Mouse (Mus musculus) forebrain, embryonic 16.5 days (tissue): Measurements from ENCODE around the gene Ccdc88c. TPM values are rescaled to one million over a fixed set of nuclear protein-coding genes. Genes with fewer than 3 reads are reported as not detected.

Source experiments
- ATAC-seq: fragments of 200-750 bp; cut with Nextera tagmentation; 2 replicates; pipeline ENCODE4 v1.8.0; 2017; ENCODE audit warnings: mild to moderate bottlenecking, moderate library complexity
- H3K27ac ChIP-seq: fragments of 300-500 bp; sonication (generic); 2 replicates; pipeline ENCODE4 v1.5.1; 2014; ENCODE audit warnings: low read length, control low read depth
- H3K27me3 ChIP-seq: fragments of 300-500 bp; sonication (generic); replicated peaks from 2 replicates; pipeline ENCODE4 v1.6.1; 2014; ENCODE audit warnings: low read length; ENCODE audit not compliant: control insufficient read depth, insufficient read depth
- H3K36me3 ChIP-seq: fragments of 300-500 bp; sonication (generic); 2 replicates; pipeline ENCODE4 v1.6.1; 2014; ENCODE audit not compliant: control insufficient read depth, insufficient read depth
- H3K4me1 ChIP-seq: fragments of 300-500 bp; sonication (generic); replicated peaks from 2 replicates; pipeline ENCODE4 v1.6.1; 2014; ENCODE audit warnings: low read length; ENCODE audit not compliant: control insufficient read depth, insufficient read depth
- H3K4me2 ChIP-seq: fragments of 300-500 bp; sonication (generic); 2 replicates; pipeline ENCODE4 v1.6.1; 2014; ENCODE audit warnings: mild to moderate bottlenecking, low read length, control low read depth
- H3K4me3 ChIP-seq: fragments of 300-500 bp; sonication (generic); replicated peaks from 2 replicates; pipeline ENCODE4 v1.5.1; 2014; ENCODE audit warnings: mild to moderate bottlenecking, low read length, control low read depth
- H3K9ac ChIP-seq: fragments of 300-500 bp; sonication (generic); replicated peaks from 2 replicates; pipeline ENCODE4 v1.6.1; 2014; ENCODE audit warnings: low read depth, low read length, control low read depth
- H3K9me3 ChIP-seq: fragments of 300-500 bp; sonication (generic); 2 replicates; pipeline ENCODE4 v1.6.1; 2016; ENCODE audit warnings: low read length; ENCODE audit not compliant: control insufficient read depth
- WGBS: fragments of 180-500 bp; shearing (Covaris S2); extraction: QIAGEN DNeasy Blood & Tissue Kit; methylation state at CpG from one replicate; pipeline ENCODE4 v1.1.7; 2014; 5-methylcytosine and 5-hydroxymethylcytosine counted together
- polyA plus RNA-seq: library from polyadenylated mRNA; unstranded; fragments of >200 nt; fragmentation: Nextera tagmentation; extraction: Ambion mirVana; gene quantifications from 2 replicates; pipeline ENCODE4 v1.2.1, GENCODE M21; 2015

Ccdc88c gene
- polyA plus RNA-seq, 1 experiment from 2014 or later, result 20.7 TPM

- no peaks in the 10 kb centered on the region for H3K9me3 ChIP-seq
- H3K36me3 ChIP-seq, result peaks cover 20% of the 10 kb centered on the region
- no peak overlapping the region for H3K9ac ChIP-seq
- ATAC-seq, result no peak
- H3K27ac ChIP-seq, result no peak overlapping the region
- WGBS, result 81% methylated on average over 5 of the region's 5 CpGs
- no peaks in the 10 kb centered on the region for H3K27me3 ChIP-seq
- H3K4me1 ChIP-seq, result peaks cover 3% of the 10 kb centered on the region
- no peak overlapping the region for H3K4me2 ChIP-seq
- H3K4me3 ChIP-seq, result no peak overlapping the region
Observed at GRCm38 (mm10) chr12:100949146-100949545, 79.7 kb downstream of the Ccdc88c start.

- H3K36me3 ChIP-seq, result peaks cover 20% of the 10 kb centered on the region
- H3K4me3 ChIP-seq, result no peak overlapping the region
- H3K9me3 ChIP-seq, result no peaks in the 10 kb centered on the region
- 96% methylated on average over 6 of the region's 6 CpGs for WGBS
- H3K27me3 ChIP-seq, result no peaks in the 10 kb centered on the region
- H3K27ac ChIP-seq, result no peak overlapping the region
- peaks cover 3% of the 10 kb centered on the region for H3K4me1 ChIP-seq
- ATAC-seq, result no peak
- no peak overlapping the region for H3K9ac ChIP-seq
- H3K4me2 ChIP-seq, result no peak overlapping the region
Observed at GRCm38 (mm10) chr12:100948021-100948420, 80.8 kb downstream of the Ccdc88c start.

GRCm38 (mm10) chr12:100945948-100946347 lies 82.9 kb downstream of the Ccdc88c start:
- Histone ChIP-seq H3K4me2 (no peak overlapping the region), H3K36me3 (peaks cover 30% of the 10 kb centered on the region), H3K9me3 (no peaks in the 10 kb centered on the region), H3K27me3 (no peaks in the 10 kb centered on the region), H3K4me1 (no peaks in the 10 kb centered on the region), H3K4me3 (no peak overlapping the region), H3K9ac (no peak overlapping the region), H3K27ac (no peak overlapping the region)
- 95% methylated on average over 12 of the region's 12 CpGs for WGBS
- ATAC-seq, result no peak

- no peak for ATAC-seq
- H3K4me1 ChIP-seq, result no peaks in the 10 kb centered on the region
- H3K4me3 ChIP-seq, result no peak overlapping the region
- peaks cover 30% of the 10 kb centered on the region for H3K36me3 ChIP-seq
- 91% methylated on average over 12 of the region's 12 CpGs for WGBS
- H3K27ac ChIP-seq, result no peak overlapping the region
- no peak overlapping the region for H3K9ac ChIP-seq
- H3K9me3 ChIP-seq, result no peaks in the 10 kb centered on the region
- no peak overlapping the region for H3K4me2 ChIP-seq
- H3K27me3 ChIP-seq, result no peaks in the 10 kb centered on the region
Observed at GRCm38 (mm10) chr12:100945501-100945900, 83.4 kb downstream of the Ccdc88c start.

- H3K9ac ChIP-seq, result no peak overlapping the region
- no peaks in the 10 kb centered on the region for H3K9me3 ChIP-seq
- no peak for ATAC-seq
- no peak overlapping the region for H3K4me3 ChIP-seq
- no peak overlapping the region for H3K27ac ChIP-seq
- H3K4me2 ChIP-seq, result no peak overlapping the region
- no peaks in the 10 kb centered on the region for H3K4me1 ChIP-seq
- H3K36me3 ChIP-seq, result peaks cover 30% of the 10 kb centered on the region
- H3K27me3 ChIP-seq, result no peaks in the 10 kb centered on the region
- 91% methylated on average over 21 of the region's 21 CpGs for WGBS
Observed at GRCm38 (mm10) chr12:100944921-100945336, 83.9 kb downstream of the Ccdc88c start.

- peaks cover 30% of the 10 kb centered on the region for H3K36me3 ChIP-seq
- no peak overlapping the region for H3K9ac ChIP-seq
- no peaks in the 10 kb centered on the region for H3K9me3 ChIP-seq
- no peak overlapping the region for H3K4me2 ChIP-seq
- H3K27ac ChIP-seq, result no peak overlapping the region
- WGBS, result 83% methylated on average over 4 of the region's 4 CpGs
- no peak for ATAC-seq
- no peak overlapping the region for H3K4me3 ChIP-seq
- no peaks in the 10 kb centered on the region for H3K4me1 ChIP-seq
- no peaks in the 10 kb centered on the region for H3K27me3 ChIP-seq
Observed at GRCm38 (mm10) chr12:100943146-100943545, 85.7 kb downstream of the Ccdc88c start.

GRCm38 (mm10) chr12:100941361-100941760 lies 87.5 kb downstream of the Ccdc88c start:
- Histone ChIP-seq H3K27ac (no peak overlapping the region), H3K4me3 (no peak overlapping the region), H3K9ac (no peak overlapping the region), H3K9me3 (no peaks in the 10 kb centered on the region), H3K27me3 (no peaks in the 10 kb centered on the region), H3K4me1 (no peaks in the 10 kb centered on the region), H3K4me2 (no peak overlapping the region), H3K36me3 (peaks cover 19% of the 10 kb centered on the region)
- ATAC-seq, result no peak
- WGBS, result 84% methylated on average over 3 of the region's 3 CpGs

- H3K9ac ChIP-seq, result no peak overlapping the region
- no peak overlapping the region for H3K4me2 ChIP-seq
- H3K4me3 ChIP-seq, result no peak overlapping the region
- no peaks in the 10 kb centered on the region for H3K4me1 ChIP-seq
- whole genome bisulfite sequencing, result 69% methylated on average over 21 of the region's 21 CpGs
- H3K27me3 ChIP-seq, result no peaks in the 10 kb centered on the region
- no peak for ATAC-seq
- H3K36me3 ChIP-seq, result peaks cover 18% of the 10 kb centered on the region
- no peaks in the 10 kb centered on the region for H3K9me3 ChIP-seq
- H3K27ac ChIP-seq, result no peak overlapping the region
Observed at GRCm38 (mm10) chr12:100937441-100938360, 91.2 kb downstream of the Ccdc88c start.

- H3K9me3 ChIP-seq, result no peaks in the 10 kb centered on the region
- peaks cover 17% of the 10 kb centered on the region for H3K36me3 ChIP-seq
- H3K4me1 ChIP-seq, result no peaks in the 10 kb centered on the region
- no peak; the same call in 1 of the 2 replicates for ATAC-seq
- H3K27me3 ChIP-seq, result no peaks in the 10 kb centered on the region
- 87% methylated on average over 4 of the region's 4 CpGs for WGBS
- H3K9ac ChIP-seq, result no peak overlapping the region
- H3K27ac ChIP-seq, result no peak overlapping the region
- H3K4me2 ChIP-seq, result no peak overlapping the region
- no peak overlapping the region for H3K4me3 ChIP-seq
Observed at GRCm38 (mm10) chr12:100936737-100937136, 92.1 kb downstream of the Ccdc88c start.
